Mouse (Mus musculus) retina, postnatal 7 days (tissue): ENCODE results near the gene Parp6.

ENCODE experiments used
- DNase-seq: peaks from one replicate; pipeline ENCODE4 v3.0.0-alpha.2; 2012; ENCODE audit warnings: low read depth, low spot score

Parp6 gene

GRCm38 (mm10) chr9:59679678-59680533, 62.8 kb downstream of the Parp6 start, which contains the start of gene Gramd2:
Gene Gramd2 (plus strand): TSS chr9:59680144.
- peak; percentile 50 for DNase-seq

GRCm38 (mm10) chr9:59680534-59680875, 63.4 kb downstream of the Parp6 start:
- DNase-seq: no peak

GRCm38 (mm10) chr9:59684020-59684419, 66.9 kb downstream of the Parp6 start:
- DNase-seq: no peak

GRCm38 (mm10) chr9:59687416-59688046, 70.4 kb downstream of the Parp6 start:
- no peak for DNase-seq

GRCm38 (mm10) chr9:59691635-59692094, 74.6 kb downstream of the Parp6 start:
- peak; percentile 45 for DNase-seq

- no peak for DNase-seq
Observed at GRCm38 (mm10) chr9:59692145-59692544, 75.1 kb downstream of the Parp6 start.

- no peak for DNase-seq
Observed at GRCm38 (mm10) chr9:59694571-59695450, 77.7 kb downstream of the Parp6 start.

GRCm38 (mm10) chr9:59695451-59695813, 78.3 kb downstream of the Parp6 start:
- DNase-seq: no peak

- no peak for DNase-seq
Observed at GRCm38 (mm10) chr9:59696381-59696780, 79.3 kb downstream of the Parp6 start.
